Mouse (Mus musculus) heart, postnatal 14 days (tissue): ENCODE results near the gene Gpc2. TPM values are rescaled to one million over a fixed set of nuclear protein-coding genes. Genes with fewer than 3 reads are reported as not detected.

ENCODE experiments used
- total RNA-seq, 2 experiments: library from RNA; stranded (reverse); gene quantifications; 2 replicates each; pipeline ENCODE4 v1.2.3; 2021

Gene Gpc2
- total RNA-seq, 2 experiments from 2014 or later: 0.26 to 0.51 TPM

Other genes with a start within 250 kb of the Gpc2 start
- gene Smok3c, start 226.8 kb downstream of the Gpc2 start, total RNA-seq: not detected
- gene Zkscan1, start 194.9 kb downstream of the Gpc2 start, total RNA-seq: 10 to 100 TPM; 17.8 to 18.0 TPM
- gene Zscan21, start 163.1 kb downstream of the Gpc2 start, total RNA-seq: 10 to 100 TPM; 13.7 to 14.2 TPM
- 10 to 100 TPM in 1 of 2 experiments, 1 to 10 TPM in 1; 8.0 to 10.9 TPM for gene Zfp113, start 124.3 kb downstream of the Gpc2 start, total RNA-seq
- 100 to 1,000 TPM; 124 TPM for gene Cops6, start 118.9 kb downstream of the Gpc2 start, total RNA-seq
- gene Ap4m1, start 108.0 kb downstream of the Gpc2 start, total RNA-seq: 10 to 100 TPM in 1 of 2 experiments, 1 to 10 TPM in 1; 9.2 to 10.9 TPM
- gene Mcm7, start 107.6 kb downstream of the Gpc2 start, total RNA-seq: 10 to 100 TPM; 13.0 to 19.2 TPM
- 10 to 100 TPM; 25.3 to 28.4 TPM for gene Taf6, start 92.6 kb downstream of the Gpc2 start, total RNA-seq
- 1 to 10 TPM; 6.8 to 7.1 TPM for gene Cnpy4, start 92.5 kb downstream of the Gpc2 start, total RNA-seq
- 1 to 10 TPM; 2.7 to 3.2 TPM for gene Mblac1, start 85.7 kb downstream of the Gpc2 start, total RNA-seq
- gene Nxpe5, start 54.1 kb downstream of the Gpc2 start, total RNA-seq: under 1 TPM; 0.71 to 0.98 TPM
- gene Lamtor4, start 24.5 kb downstream of the Gpc2 start, total RNA-seq: 10 to 100 TPM; 59.2 to 63.4 TPM
- 1 to 10 TPM; 4.1 to 5.2 TPM for gene BC037034, start 16.0 kb downstream of the Gpc2 start, total RNA-seq
- gene Gal3st4, start 7.2 kb downstream of the Gpc2 start, total RNA-seq: under 1 TPM; 0.38 to 0.41 TPM
- under 1 TPM in 1 of 2 experiments, not detected in 1; 0.05 TPM for gene Gm43720, start within 50 bp of the Gpc2 start, total RNA-seq
- gene Stag3, start 235 bp upstream of the Gpc2 start, total RNA-seq: under 1 TPM; 0.14 to 0.34 TPM
- under 1 TPM in 1 of 2 experiments, not detected in 1; 0.27 TPM for gene Pvrig, start 62.0 kb upstream of the Gpc2 start, total RNA-seq
- 1 to 10 TPM; 7.5 TPM for gene Zfp157, start 161.5 kb upstream of the Gpc2 start, total RNA-seq